Mouse (Mus musculus): ENCODE measurements around the gene Phb.

The Phb gene

GRCm38 (mm10) chr11:95710478-95710877 is 43.7 kb downstream of the Phb start:
- no peak for DNase-seq (ENCODE audit: extremely low spot score, low read depth, low spot score)

GRCm38 (mm10) chr11:95712085-95712562 is 45.4 kb downstream of the Phb start:
- DNase-seq (ENCODE audit: extremely low spot score, low read depth, low spot score), result no peak

- DNase-seq (ENCODE audit: extremely low spot score, low read depth, low spot score), result peak; percentile 57
Observed at GRCm38 (mm10) chr11:95712563-95713224, 45.9 kb downstream of the Phb start, which contains the start of gene Zfp652. Zfp652 (plus strand) TSS chr11:95712673.

- no peak for DNase-seq (ENCODE audit: extremely low spot score, low read depth, low spot score)
Observed at GRCm38 (mm10) chr11:95713225-95713810, 46.6 kb downstream of the Phb start.

- DNase-seq (ENCODE audit: extremely low spot score, low read depth, low spot score), result no peak
Observed at GRCm38 (mm10) chr11:95713811-95714241, 47.1 kb downstream of the Phb start.

GRCm38 (mm10) chr11:95714411-95714810 is 47.7 kb downstream of the Phb start:
- DNase-seq (ENCODE audit: extremely low spot score, low read depth, low spot score), result no peak

- no peak for DNase-seq (ENCODE audit: extremely low spot score, low read depth, low spot score)
Observed at GRCm38 (mm10) chr11:95716136-95716535, 49.4 kb downstream of the Phb start.

- DNase-seq (ENCODE audit: extremely low spot score, low read depth, low spot score), result no peak
Observed at GRCm38 (mm10) chr11:95719356-95719755, 52.6 kb downstream of the Phb start.

GRCm38 (mm10) chr11:95723287-95723686 is 56.5 kb downstream of the Phb start, which contains the start of gene B130006D01Rik:
B130006D01Rik (plus strand) TSS chr11:95723587.
- DNase-seq (ENCODE audit: extremely low spot score, low read depth, low spot score), result no peak

- no peak for DNase-seq (ENCODE audit: extremely low spot score, low read depth, low spot score)
Observed at GRCm38 (mm10) chr11:95724466-95724865, 57.7 kb downstream of the Phb start.

- no peak for DNase-seq (ENCODE audit: extremely low spot score, low read depth, low spot score)
Observed at GRCm38 (mm10) chr11:95726156-95726555, 59.4 kb downstream of the Phb start.

GRCm38 (mm10) chr11:95727947-95728346 is 61.2 kb downstream of the Phb start:
- DNase-seq (ENCODE audit: extremely low spot score, low read depth, low spot score), result no peak

GRCm38 (mm10) chr11:95728916-95729907 is 62.5 kb downstream of the Phb start:
- no peak for DNase-seq (ENCODE audit: extremely low spot score, low read depth, low spot score)
